Mouse (Mus musculus) heart, embryonic 14.5 days (tissue): Measurements from ENCODE around the gene Golph3l. TPM values are rescaled to one million over a fixed set of nuclear protein-coding genes. Genes with fewer than 3 reads are reported as not detected.

Experiments used
- ATAC-seq: fragments of 200-750 bp; cut with Nextera tagmentation; 2 replicates; pipeline ENCODE4 v1.8.0; 2017; ENCODE audit warnings: low read depth, moderate TSS enrichment; ENCODE audit not compliant: insufficient number of reproducible peaks, insufficient read depth, low FRiP score
- H3K27ac ChIP-seq, 2 experiments: fragments of 200-500 bp in 1 of 2; fragments of 300-500 bp in 1 of 2; sonication (generic) in 1 of 2; replicated peaks in 1 of 2; 2 replicates each; pipeline ENCODE4 v1.5.1; 2012 to 2014; ENCODE audit warnings: low read depth in 2 of 2, low read length in 2 of 2, control low read depth in 1 of 2, mild to moderate bottlenecking in 1 of 2, mixed read lengths in 1 of 2; ENCODE audit not compliant: control insufficient read depth in 1 of 2, insufficient read depth in 1 of 2
- H3K27me3 ChIP-seq: fragments of 300-500 bp; sonication (generic); 2 replicates; pipeline ENCODE4 v1.6.1; 2014; ENCODE audit warnings: mild to moderate bottlenecking, low read length, control low read depth; ENCODE audit not compliant: control insufficient read depth, insufficient read depth
- H3K36me3 ChIP-seq: fragments of 300-500 bp; sonication (generic); 2 replicates; pipeline ENCODE4 v1.6.1; 2014; ENCODE audit warnings: mild to moderate bottlenecking, control low read depth, low read length, mixed read lengths; ENCODE audit not compliant: control insufficient read depth, insufficient read depth
- H3K4me1 ChIP-seq, 2 experiments: fragments of 200-500 bp in 1 of 2; fragments of 300-500 bp in 1 of 2; sonication (generic) in 1 of 2; 2 replicates each; pipeline ENCODE4 v1.6.1; 2012 to 2014; ENCODE audit warnings: low read length in 2 of 2, control low read depth in 1 of 2, mixed read lengths in 1 of 2; ENCODE audit not compliant: control insufficient read depth in 2 of 2, insufficient read depth in 2 of 2
- H3K4me2 ChIP-seq: fragments of 300-500 bp; sonication (generic); 2 replicates; pipeline ENCODE4 v1.6.1; 2014; ENCODE audit warnings: mild to moderate bottlenecking, low read length
- H3K4me3 ChIP-seq, 2 experiments: fragments of 200-500 bp in 1 of 2; fragments of 300-500 bp in 1 of 2; sonication (generic) in 1 of 2; 2 replicates each; pipeline ENCODE4 v1.5.1; 2012 to 2014; ENCODE audit warnings: low read length in 2 of 2, mild to moderate bottlenecking in 2 of 2, control low read depth in 1 of 2, low read depth in 1 of 2, moderate library complexity in 1 of 2; ENCODE audit not compliant: control insufficient read depth in 1 of 2, insufficient read depth in 1 of 2
- H3K9ac ChIP-seq: fragments of 300-500 bp; sonication (generic); 2 replicates; pipeline ENCODE4 v1.6.1; 2014; ENCODE audit warnings: mild to moderate bottlenecking, low read length
- H3K9me3 ChIP-seq: fragments of 300-500 bp; sonication (generic); 2 replicates; pipeline ENCODE4 v1.6.1; 2016; ENCODE audit warnings: low read length, control low read depth; ENCODE audit not compliant: control insufficient read depth
- WGBS: fragments of 180-500 bp; shearing (Covaris S2); extraction: QIAGEN DNeasy Blood & Tissue Kit; methylation state at CpG from one replicate; pipeline ENCODE4 v1.1.7; 2014; 5-methylcytosine and 5-hydroxymethylcytosine counted together
- polyA plus RNA-seq: library from polyadenylated mRNA; unstranded; fragments of >200 nt; fragmentation: Nextera tagmentation; extraction: Ambion mirVana; gene quantifications from 2 replicates; pipeline ENCODE4 v1.2.1, GENCODE M21; 2014

The Golph3l gene
- polyA plus RNA-seq, 1 experiment from 2014 or later: 26.9 TPM

DNA sequence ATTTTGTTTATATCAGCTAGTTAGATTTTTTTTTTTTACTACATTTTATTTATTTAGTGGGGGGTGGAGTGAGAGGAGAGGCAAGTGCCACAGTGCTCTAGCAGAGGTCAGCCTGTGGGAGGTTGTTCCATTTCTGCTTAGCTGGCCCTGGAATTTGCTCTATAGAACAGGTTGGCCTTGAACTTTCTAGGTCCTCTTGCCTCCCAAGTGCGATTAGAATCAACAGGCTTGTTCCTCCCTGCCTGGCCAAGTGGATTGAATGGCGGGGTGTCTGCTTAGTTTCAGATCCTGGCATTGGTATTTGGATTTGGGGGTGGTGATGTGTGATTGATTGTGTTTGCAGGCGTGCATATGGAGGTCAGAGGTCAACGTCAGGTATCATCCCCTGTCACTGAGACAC lies 47.3 kb downstream of the Golph3l start:
- no peak for ATAC-seq
- Histone ChIP-seq H3K27me3 (no peaks in the 10 kb centered on the region), H3K27ac (no peak overlapping the region), H3K4me3 (no peak overlapping the region), H3K4me1 (peaks cover 0 to 6% of the 10 kb centered on the region in 2 experiments; a peak in 2 of 4 replicates), H3K9me3 (no peaks in the 10 kb centered on the region), H3K36me3 (peaks cover 72% of the 10 kb centered on the region), H3K4me2 (no peak overlapping the region), H3K9ac (no peak overlapping the region)
- 54% methylated on average over 4 of the region's 4 CpGs for WGBS

DNA sequence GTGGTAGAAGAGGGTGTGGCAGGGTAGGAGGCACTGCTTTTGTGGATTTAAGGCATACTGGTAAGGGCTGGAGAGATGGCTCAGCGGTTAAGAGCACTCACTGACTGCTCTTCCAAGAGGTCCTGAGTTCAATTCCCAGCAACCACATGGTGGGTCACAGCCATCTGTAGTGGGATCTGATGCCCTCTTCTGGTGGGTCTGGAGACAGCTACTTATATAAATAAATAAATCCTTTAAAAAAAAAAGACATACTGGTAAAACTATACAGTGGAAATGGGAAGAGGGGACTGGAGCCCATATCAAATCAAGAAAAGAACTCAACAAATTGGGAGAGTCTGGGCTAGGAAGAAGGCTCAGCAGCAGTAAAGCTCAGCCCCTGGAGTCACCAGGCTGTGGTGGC lies 51.0 kb downstream of the Golph3l start:
- Histone ChIP-seq H3K4me3 (no peak overlapping the region), H3K36me3 (peaks cover 37% of the 10 kb centered on the region), H3K9ac (no peak overlapping the region), H3K27me3 (no peaks in the 10 kb centered on the region), H3K9me3 (no peaks in the 10 kb centered on the region), H3K4me1 (no peaks in the 10 kb centered on the region; a peak in 1 of 4 replicates), H3K4me2 (no peak overlapping the region), H3K27ac (no peak overlapping the region)
- no peak for ATAC-seq
- WGBS: 85% methylated on average over 1 of the region's 1 CpGs

DNA sequence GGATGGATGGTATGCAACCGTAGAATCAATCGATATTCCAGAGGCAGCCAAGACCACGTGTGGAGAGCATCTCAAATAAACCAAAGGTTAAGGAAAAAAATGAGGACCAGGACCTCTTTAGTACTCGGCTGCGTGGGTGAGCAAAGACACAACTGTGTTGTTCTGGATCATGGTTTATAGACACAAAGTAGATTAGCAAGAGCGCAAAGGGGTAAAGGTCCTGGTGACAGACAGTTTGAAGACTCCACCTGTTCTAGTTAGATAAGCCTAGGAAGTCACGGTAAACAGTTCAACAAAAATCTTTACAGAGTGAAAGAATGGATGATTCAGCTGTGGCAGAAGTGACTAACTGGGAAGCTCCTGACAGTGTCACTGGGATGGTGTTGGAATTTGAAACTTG lies 54.4 kb downstream of the Golph3l start:
- Histone ChIP-seq H3K9me3 (no peaks in the 10 kb centered on the region), H3K4me1 (no peaks in the 10 kb centered on the region; a peak in 1 of 4 replicates), H3K4me2 (no peak overlapping the region), H3K4me3 (no peak overlapping the region), H3K36me3 (peaks cover 9% of the 10 kb centered on the region), H3K27ac (no peak overlapping the region), H3K27me3 (no peaks in the 10 kb centered on the region), H3K9ac (no peak overlapping the region)
- WGBS: 75% methylated on average over 7 of the region's 7 CpGs
- no peak for ATAC-seq

DNA sequence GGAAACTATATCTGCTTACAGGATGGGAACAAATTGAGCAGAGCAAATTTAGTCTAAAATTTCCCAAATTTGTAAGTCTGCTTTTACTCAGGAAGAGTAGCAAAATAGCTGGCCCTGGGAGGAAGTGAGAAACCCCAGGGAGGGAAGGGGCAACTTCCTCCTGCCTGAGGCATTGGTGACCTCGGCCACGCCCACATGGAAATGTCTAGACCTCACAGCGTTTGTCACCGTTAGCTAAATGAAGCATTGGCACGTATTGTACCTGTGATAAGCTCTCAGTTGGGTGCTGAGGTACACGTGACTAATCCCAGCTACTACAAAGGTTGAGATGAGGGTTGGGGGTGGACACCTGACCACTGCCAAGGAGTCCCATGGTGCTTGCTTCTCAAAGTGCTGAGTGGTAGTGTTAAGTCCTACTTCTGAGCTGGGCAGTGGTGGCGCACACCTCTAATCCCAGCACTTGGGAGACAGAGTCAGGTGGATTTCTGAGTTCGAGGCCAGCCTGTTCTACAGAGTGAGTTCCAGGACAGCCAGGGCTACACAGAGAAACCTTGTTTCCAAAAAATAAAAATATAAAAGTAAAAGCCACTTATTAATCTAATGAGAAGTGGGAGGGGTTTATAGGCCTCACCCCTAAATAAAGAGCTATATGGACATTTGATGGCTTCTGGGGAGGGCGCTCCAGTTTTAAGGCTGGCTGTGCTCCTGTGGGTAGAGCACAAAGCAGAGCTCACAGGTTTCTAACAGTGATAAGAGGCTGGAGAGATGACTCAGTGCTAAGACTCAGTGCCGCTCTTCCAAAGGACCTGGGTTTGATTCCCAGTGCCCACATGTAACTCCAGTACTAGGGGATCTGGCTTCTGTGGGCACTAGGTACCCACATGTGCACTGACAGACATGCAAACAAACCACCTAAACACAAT lies 56.8 kb downstream of the Golph3l start:
- Histone ChIP-seq H3K4me1 (peaks cover 3 to 5% of the 10 kb centered on the region in 2 experiments), H3K36me3 (no peaks in the 10 kb centered on the region), H3K27ac (0 out of 4 replicates have a peak overlapping the region, but pooled peaks of 1 of the 2 experiments have one; percentile 5), H3K4me3 (no peak overlapping the region), H3K9ac (no peak overlapping the region), H3K27me3 (no peaks in the 10 kb centered on the region), H3K4me2 (no peak overlapping the region), H3K9me3 (no peaks in the 10 kb centered on the region)
- 49% methylated on average over 10 of the region's 10 CpGs for WGBS
- ATAC-seq: no peak

DNA sequence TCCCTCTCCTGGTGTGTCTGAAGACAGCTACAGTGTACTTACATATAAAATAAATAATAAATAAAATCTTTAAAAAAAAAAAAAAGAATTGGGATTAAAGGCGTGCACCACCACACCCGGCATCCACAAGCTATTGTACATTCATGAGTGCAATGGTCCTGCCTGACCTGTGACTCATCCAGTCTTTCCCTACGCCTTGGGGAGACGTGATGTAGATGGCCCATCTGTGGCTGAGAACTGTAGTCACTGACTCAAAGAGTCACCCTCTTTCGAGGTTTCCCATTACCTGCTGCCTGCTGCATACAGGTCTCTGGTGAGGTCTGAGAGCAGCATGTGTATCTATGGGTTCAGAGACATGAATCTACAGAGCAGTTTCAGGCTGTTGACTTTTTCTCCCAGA lies 59.3 kb downstream of the Golph3l start:
- no peaks in the 10 kb centered on the region for H3K27me3 ChIP-seq
- H3K9me3 ChIP-seq: no peaks in the 10 kb centered on the region
- peaks cover 9 to 11% of the 10 kb centered on the region in 2 experiments for H3K4me1 ChIP-seq
- no peak overlapping the region for H3K27ac ChIP-seq
- WGBS: 87% methylated on average over 5 of the region's 5 CpGs
- no peak overlapping the region for H3K9ac ChIP-seq
- H3K36me3 ChIP-seq: no peaks in the 10 kb centered on the region
- ATAC-seq: no peak
- H3K4me2 ChIP-seq: no peak overlapping the region
- no peak overlapping the region for H3K4me3 ChIP-seq

DNA sequence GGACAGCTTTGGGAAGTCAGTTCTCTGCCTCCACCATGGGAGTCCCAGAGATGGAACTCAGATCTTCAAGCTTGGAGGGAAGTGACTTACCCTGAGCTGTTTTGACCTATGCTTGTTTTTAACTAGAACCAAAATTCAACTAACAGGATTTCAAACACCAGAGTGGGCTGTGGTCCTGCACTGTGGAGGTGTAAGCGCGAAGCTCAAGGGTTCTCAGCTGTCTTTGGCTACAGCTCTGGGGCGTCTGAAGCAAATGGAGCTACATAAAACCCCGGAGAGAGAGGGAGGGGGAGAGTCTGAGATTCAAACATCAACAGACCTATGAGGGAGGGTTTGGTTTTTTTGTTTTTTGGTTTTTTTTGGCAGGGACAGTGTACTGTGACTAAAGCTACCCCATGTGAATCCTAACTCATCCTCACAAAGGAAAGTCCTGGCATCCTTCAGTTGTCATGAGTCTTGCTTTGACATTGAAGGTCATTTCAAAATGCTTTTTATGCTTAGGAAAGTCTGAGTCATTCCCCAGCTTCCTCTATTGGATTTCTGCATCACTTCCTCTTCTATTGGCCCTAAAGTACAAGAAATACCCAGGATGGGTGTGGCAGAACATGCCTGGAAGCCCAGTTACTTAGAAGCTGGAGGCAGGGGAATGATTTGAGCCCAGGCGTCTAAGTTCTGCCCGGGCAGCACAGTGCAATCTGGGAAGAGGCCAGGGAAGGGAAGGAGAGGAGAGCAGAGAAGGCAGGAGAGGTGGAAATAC lies 61.7 kb downstream of the Golph3l start:
- Histone ChIP-seq H3K4me2 (no peak overlapping the region), H3K4me3 (no peak overlapping the region), H3K9me3 (no peaks in the 10 kb centered on the region), H3K4me1 (peaks cover 14 to 18% of the 10 kb centered on the region in 2 experiments), H3K27ac (peak overlapping the region; percentile 71 to 83), H3K36me3 (no peaks in the 10 kb centered on the region), H3K9ac (peak overlapping the region; percentile 26; the same call in 1 of the 2 replicates), H3K27me3 (no peaks in the 10 kb centered on the region)
- ATAC-seq: no peak
- 45% methylated on average over 6 of the region's 6 CpGs for WGBS

DNA sequence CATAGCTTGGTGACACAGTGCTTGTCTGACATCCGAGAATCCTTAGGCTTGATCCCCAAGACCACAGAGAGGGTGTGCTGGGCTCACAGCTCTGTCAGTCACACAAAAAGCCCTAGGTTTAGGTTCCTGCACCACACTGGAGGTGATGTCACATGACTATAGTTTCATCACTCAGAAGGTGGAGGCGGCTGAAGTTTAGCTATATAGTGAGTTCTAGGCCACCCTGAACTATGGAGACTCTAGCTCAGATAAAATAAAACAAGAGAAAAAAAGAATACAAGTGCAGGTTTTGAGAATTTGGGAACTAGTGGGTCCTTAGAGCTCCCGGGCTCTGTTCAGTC lies 62.3 kb downstream of the Golph3l start:
- H3K4me3 ChIP-seq: no peak overlapping the region
- peak overlapping the region; percentile 26; the same call in 1 of the 2 replicates for H3K9ac ChIP-seq
- no peaks in the 10 kb centered on the region for H3K9me3 ChIP-seq
- H3K27me3 ChIP-seq: no peaks in the 10 kb centered on the region
- no peaks in the 10 kb centered on the region for H3K36me3 ChIP-seq
- no peak for ATAC-seq
- no peak overlapping the region for H3K4me2 ChIP-seq
- H3K4me1 ChIP-seq: peaks cover 14 to 18% of the 10 kb centered on the region in 2 experiments
- WGBS: 75% methylated on average over 3 of the region's 3 CpGs
- H3K27ac ChIP-seq: peak overlapping the region; percentile 71 to 83
